Mouse (Mus musculus): Measurements from ENCODE around the gene Retreg1.

Gene Retreg1

DNA sequence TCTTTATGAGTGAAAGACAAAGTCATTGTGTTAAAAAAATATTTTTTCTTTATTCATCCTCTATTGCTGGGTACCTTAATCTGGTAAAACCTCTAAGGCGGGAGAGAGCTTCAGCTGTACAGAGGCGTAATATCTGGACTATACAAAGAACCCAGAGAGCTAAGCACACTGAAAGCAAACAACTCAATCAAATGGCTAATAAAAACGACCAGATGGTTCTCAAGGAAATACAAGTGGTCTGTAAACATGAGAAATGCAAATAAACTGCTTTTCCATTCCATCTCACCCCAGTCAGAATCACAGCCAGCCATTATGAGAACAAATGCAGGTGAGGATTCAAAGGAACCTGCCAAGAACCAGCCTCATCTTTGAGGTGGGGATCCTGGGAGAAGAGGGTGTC lies 28.4 kb upstream of the Retreg1 start:
- TF ChIP-seq NANOG (IDR thresholded peaks at IDR 0.05; ENCODE audit: borderline replicate concordance, low read length) (no peak), POU5F1 (IDR thresholded peaks at IDR 0.05; ENCODE audit: borderline replicate concordance, low read length) (no peak), CTCF (conservative IDR thresholded peaks at IDR 0.05; ENCODE audit: low read length) (no peak)

DNA sequence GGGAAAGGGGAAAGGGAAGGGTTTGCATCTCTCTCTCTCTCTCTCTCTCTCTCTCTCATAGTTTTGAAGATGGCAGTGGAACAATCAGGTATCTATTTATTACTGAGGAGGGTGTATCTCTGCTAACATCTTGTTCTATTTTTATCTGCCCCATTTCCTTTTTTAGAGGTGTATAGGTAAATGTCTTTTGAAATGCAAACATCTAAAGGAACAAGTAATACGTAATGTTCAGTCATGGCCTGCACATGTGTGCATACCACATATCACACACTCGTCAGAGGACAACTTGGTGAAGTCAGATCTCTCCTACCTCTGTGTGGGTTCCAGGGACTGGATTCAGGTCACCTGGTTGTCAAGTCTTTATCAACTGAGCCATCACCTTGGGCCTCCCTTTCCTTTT lies 25.8 kb upstream of the Retreg1 start:
- Histone ChIP-seq H3K4me1 (replicated peaks; ENCODE audit: low read depth, low read length) (peaks cover 10% of the 10 kb centered on the region), H3K36me3 (ENCODE audit: insufficient read depth, low read length) (peaks cover 31% of the 10 kb centered on the region), H3K4me3 (replicated peaks; ENCODE audit: low read length) (no peak overlapping the region), H3K9me3 (ENCODE audit: low read length) (peaks cover 13% of the 10 kb centered on the region), H3K27me3 (ENCODE audit: insufficient read depth, low read length) (no peaks in the 10 kb centered on the region)
- TF ChIP-seq POU5F1 (IDR thresholded peaks at IDR 0.05; ENCODE audit: borderline replicate concordance, low read length) (no peak), NANOG (IDR thresholded peaks at IDR 0.05; ENCODE audit: borderline replicate concordance, low read length) (no peak), CTCF (conservative IDR thresholded peaks at IDR 0.05; ENCODE audit: low read length) (no peak)

More for the DNA sequence above, 28.4 kb upstream of the Retreg1 start:
- Histone ChIP-seq H3K9me3 (ENCODE audit: low read length) (0 out of 2 replicates have a peak, but pooled peaks cover 7% of the 10 kb centered on the region), H3K4me3 (replicated peaks; ENCODE audit: low read length) (no peak overlapping the region), H3K27me3 (ENCODE audit: insufficient read depth, low read length) (no peaks in the 10 kb centered on the region), H3K4me1 (replicated peaks; ENCODE audit: low read depth, low read length) (peaks cover 35% of the 10 kb centered on the region), H3K36me3 (ENCODE audit: insufficient read depth, low read length) (peaks cover 57% of the 10 kb centered on the region)

DNA sequence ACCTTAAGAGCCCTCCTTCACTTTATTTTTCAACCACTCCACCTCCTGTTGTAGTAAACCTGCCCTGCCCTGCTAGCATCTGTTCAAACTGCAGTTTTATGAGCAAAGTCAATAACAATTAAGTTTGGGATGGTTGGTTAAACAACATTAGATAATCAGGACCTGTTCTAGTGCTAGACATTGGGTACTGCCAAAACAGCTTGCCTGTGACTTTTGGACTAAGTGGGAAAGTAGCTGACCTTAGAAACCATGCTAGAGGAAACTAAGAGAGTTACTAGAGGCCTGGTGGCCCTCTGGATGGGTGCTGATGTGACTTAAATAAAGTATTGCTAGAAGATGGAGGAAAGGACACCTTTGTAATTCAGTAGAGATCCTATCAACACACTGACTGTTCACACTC lies 21.0 kb upstream of the Retreg1 start:
- Histone ChIP-seq H3K27me3 (ENCODE audit: insufficient read depth, low read length) (no peaks in the 10 kb centered on the region; the same call in 1 of the 2 replicates), H3K4me3 (replicated peaks; ENCODE audit: low read length) (no peak overlapping the region), H3K4me1 (replicated peaks; ENCODE audit: low read depth, low read length) (0 out of 2 replicates have a peak, but pooled peaks cover 2% of the 10 kb centered on the region), H3K9me3 (ENCODE audit: low read length) (peaks cover 13% of the 10 kb centered on the region), H3K36me3 (ENCODE audit: insufficient read depth, low read length) (no peaks in the 10 kb centered on the region)
- no peak for TF ChIP-seq POU5F1 (IDR thresholded peaks at IDR 0.05; ENCODE audit: borderline replicate concordance, low read length)
- no peak for TF ChIP-seq CTCF (conservative IDR thresholded peaks at IDR 0.05; ENCODE audit: low read length)
- no peak for TF ChIP-seq NANOG (IDR thresholded peaks at IDR 0.05; ENCODE audit: borderline replicate concordance, low read length)

DNA sequence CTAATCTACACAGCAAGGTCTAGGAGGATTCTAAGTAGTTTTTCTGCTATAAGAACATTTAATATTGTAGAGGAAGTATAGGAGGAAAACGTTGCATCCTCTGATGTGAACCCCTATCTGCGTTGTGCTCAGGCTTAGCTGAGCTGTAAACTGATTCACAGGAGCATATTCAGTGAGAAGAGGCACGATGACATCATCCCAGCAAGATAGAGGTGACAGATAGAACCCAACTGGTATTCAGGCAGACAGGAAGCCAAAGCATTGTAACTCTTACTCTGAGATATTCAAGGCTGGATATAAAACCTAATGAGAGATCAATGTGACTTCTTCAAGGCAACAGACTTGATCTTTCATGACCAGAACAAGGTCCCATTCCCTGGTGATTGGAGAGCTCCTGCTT lies 20.3 kb upstream of the Retreg1 start:
- Histone ChIP-seq H3K36me3 (ENCODE audit: insufficient read depth, low read length) (no peaks in the 10 kb centered on the region), H3K27me3 (ENCODE audit: insufficient read depth, low read length) (no peaks in the 10 kb centered on the region; the same call in 1 of the 2 replicates), H3K4me1 (replicated peaks; ENCODE audit: low read depth, low read length) (peaks cover 7% of the 10 kb centered on the region), H3K9me3 (ENCODE audit: low read length) (peaks cover 13% of the 10 kb centered on the region), H3K4me3 (replicated peaks; ENCODE audit: low read length) (no peak overlapping the region)
- TF ChIP-seq POU5F1 (IDR thresholded peaks at IDR 0.05; ENCODE audit: borderline replicate concordance, low read length): no peak
- no peak for TF ChIP-seq CTCF (conservative IDR thresholded peaks at IDR 0.05; ENCODE audit: low read length)
- TF ChIP-seq NANOG (IDR thresholded peaks at IDR 0.05; ENCODE audit: borderline replicate concordance, low read length): no peak

DNA sequence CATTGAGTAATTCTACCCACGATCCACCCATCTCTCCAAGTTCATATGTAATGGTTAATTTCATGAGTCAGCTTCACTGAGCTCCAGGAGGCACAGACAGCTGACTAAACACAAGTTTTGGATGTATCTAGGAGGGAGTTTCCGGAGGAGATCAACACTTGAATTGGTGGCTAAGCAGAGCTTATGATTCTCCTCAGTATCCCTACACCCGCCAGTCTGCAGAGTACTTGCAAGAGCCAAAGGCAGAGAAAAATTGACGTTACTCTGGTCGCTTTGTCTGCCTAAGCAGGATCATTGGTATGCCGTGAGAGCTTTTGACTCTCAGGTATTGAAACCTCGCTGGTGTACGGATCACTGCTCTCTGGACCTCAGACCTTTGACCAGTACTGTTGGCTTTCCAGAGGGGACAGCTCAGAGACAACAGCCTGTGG lies 16.4 kb upstream of the Retreg1 start:
- Histone ChIP-seq H3K36me3 (ENCODE audit: insufficient read depth, low read length) (no peaks in the 10 kb centered on the region), H3K9me3 (ENCODE audit: low read length) (no peaks in the 10 kb centered on the region)
- no peak for TF ChIP-seq POU5F1 (IDR thresholded peaks at IDR 0.05; ENCODE audit: borderline replicate concordance, low read length)
- TF ChIP-seq CTCF (conservative IDR thresholded peaks at IDR 0.05; ENCODE audit: low read length): no peak
- no peak for TF ChIP-seq NANOG (IDR thresholded peaks at IDR 0.05; ENCODE audit: borderline replicate concordance, low read length)

DNA sequence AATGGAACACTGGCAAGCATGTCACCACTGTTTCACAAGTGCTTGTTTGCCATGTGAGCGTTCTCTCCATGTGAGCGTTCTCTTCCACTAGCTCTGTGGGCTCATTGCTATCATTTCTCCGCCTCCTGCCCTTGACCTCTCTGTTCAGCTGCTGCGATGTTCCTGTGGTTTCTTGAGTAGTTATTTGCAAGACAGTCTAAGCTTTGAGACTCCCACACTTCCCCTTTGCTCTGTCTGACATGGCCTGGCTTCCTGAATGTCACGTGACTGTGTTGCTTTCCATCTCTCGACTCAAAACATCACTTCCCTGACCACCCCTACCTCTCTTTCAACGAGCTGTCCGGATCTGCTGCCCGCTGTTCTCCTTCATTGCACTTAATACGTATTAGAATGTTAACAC lies 14.5 kb upstream of the Retreg1 start:
- Histone ChIP-seq H3K4me3 (replicated peaks; ENCODE audit: low read length) (no peak overlapping the region), H3K27me3 (ENCODE audit: insufficient read depth, low read length) (peaks cover 7% of the 10 kb centered on the region), H3K36me3 (ENCODE audit: insufficient read depth, low read length) (no peaks in the 10 kb centered on the region), H3K9me3 (ENCODE audit: low read length) (no peaks in the 10 kb centered on the region), H3K4me1 (replicated peaks; ENCODE audit: low read depth, low read length) (peaks cover 24% of the 10 kb centered on the region)
- TF ChIP-seq NANOG (IDR thresholded peaks at IDR 0.05; ENCODE audit: borderline replicate concordance, low read length): peak; percentile 76; the same call in 1 of the 2 replicates
- no peak for TF ChIP-seq CTCF (conservative IDR thresholded peaks at IDR 0.05; ENCODE audit: low read length)
- TF ChIP-seq POU5F1 (IDR thresholded peaks at IDR 0.05; ENCODE audit: borderline replicate concordance, low read length): no peak

More for the DNA sequence above, 16.4 kb upstream of the Retreg1 start:
- Histone ChIP-seq H3K4me1 (replicated peaks; ENCODE audit: low read depth, low read length) (peaks cover 24% of the 10 kb centered on the region), H3K27me3 (ENCODE audit: insufficient read depth, low read length) (no peaks in the 10 kb centered on the region; the same call in 1 of the 2 replicates), H3K4me3 (replicated peaks; ENCODE audit: low read length) (no peak overlapping the region)

DNA sequence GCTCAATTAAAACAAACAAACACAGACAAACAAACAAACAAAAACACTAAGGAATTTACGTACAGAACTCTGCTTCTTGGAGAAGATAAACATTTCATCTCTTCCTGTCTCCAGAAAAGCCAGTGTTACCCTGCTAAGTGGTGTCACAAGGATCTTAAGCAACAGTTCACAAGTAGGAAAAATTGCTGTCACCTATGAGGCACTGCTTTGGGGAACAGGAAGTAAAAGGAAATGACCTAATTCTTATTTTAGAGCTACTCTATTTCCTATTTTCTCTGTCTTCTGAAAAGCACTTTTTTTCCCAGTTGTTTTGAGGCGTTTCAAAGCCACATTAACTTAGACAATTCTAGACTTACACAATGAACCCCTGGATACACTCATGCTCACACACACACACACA lies 12.6 kb upstream of the Retreg1 start:
- Histone ChIP-seq H3K9me3 (ENCODE audit: low read length) (no peaks in the 10 kb centered on the region), H3K27me3 (ENCODE audit: insufficient read depth, low read length) (peaks cover 7% of the 10 kb centered on the region), H3K4me3 (replicated peaks; ENCODE audit: low read length) (no peak overlapping the region), H3K36me3 (ENCODE audit: insufficient read depth, low read length) (no peaks in the 10 kb centered on the region), H3K4me1 (replicated peaks; ENCODE audit: low read depth, low read length) (peaks cover 36% of the 10 kb centered on the region)
- TF ChIP-seq POU5F1 (IDR thresholded peaks at IDR 0.05; ENCODE audit: borderline replicate concordance, low read length) (no peak), NANOG (IDR thresholded peaks at IDR 0.05; ENCODE audit: borderline replicate concordance, low read length) (no peak), CTCF (conservative IDR thresholded peaks at IDR 0.05; ENCODE audit: low read length) (no peak)

DNA sequence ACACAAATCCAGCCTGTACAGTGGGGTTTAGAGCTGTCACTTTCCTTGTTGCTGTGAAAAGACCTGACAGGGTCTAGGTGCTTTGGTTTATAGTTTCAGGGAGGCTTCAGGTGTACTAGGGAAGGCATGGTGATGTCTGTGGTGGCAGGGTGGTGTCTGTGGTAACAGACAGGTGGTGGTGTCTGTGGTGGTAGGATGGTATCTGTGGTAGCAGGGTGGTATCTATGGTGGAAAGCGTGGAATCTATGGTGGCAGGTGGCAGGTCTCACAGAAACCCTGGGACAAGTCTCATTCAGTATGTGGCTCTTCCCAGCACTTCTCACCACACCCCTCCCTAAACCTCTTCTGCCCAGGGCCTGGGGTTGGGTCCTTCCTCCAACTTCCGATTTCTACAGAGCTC lies 8.7 kb upstream of the Retreg1 start:
- Histone ChIP-seq H3K4me1 (replicated peaks; ENCODE audit: low read depth, low read length) (peaks cover 22% of the 10 kb centered on the region), H3K27me3 (ENCODE audit: insufficient read depth, low read length) (peaks cover 28% of the 10 kb centered on the region), H3K4me3 (replicated peaks; ENCODE audit: low read length) (no peak overlapping the region), H3K36me3 (ENCODE audit: insufficient read depth, low read length) (no peaks in the 10 kb centered on the region), H3K9me3 (ENCODE audit: low read length) (no peaks in the 10 kb centered on the region)
- no peak for TF ChIP-seq NANOG (IDR thresholded peaks at IDR 0.05; ENCODE audit: borderline replicate concordance, low read length)
- TF ChIP-seq POU5F1 (IDR thresholded peaks at IDR 0.05; ENCODE audit: borderline replicate concordance, low read length): no peak

All from E14TG2a.4 (cell line).